Mouse (Mus musculus) hindbrain, embryonic 10.5 days (tissue): ENCODE data around the gene Tef. TPM values are rescaled to one million over a fixed set of nuclear protein-coding genes. Genes with fewer than 3 reads are reported as not detected.
A peak's percentile ranks its signal among the peaks of the same experiment; 100 is the strongest.

Experiments
- DNase-seq: peaks from one replicate; pipeline ENCODE4 v3.0.0-alpha.2; 2017; ENCODE audit warnings: low spot score
- H3K27ac ChIP-seq: fragments of 300-500 bp; sonication (generic); 2 replicates; pipeline ENCODE4 v1.5.1; 2016; ENCODE audit warnings: mild to moderate bottlenecking, moderate library complexity
- H3K27me3 ChIP-seq: fragments of 300-500 bp; sonication (generic); 2 replicates; pipeline ENCODE4 v1.6.1; 2016; ENCODE audit warnings: mild to moderate bottlenecking; ENCODE audit not compliant: poor library complexity, insufficient read depth, severe bottlenecking
- H3K36me3 ChIP-seq: fragments of 300-500 bp; sonication (generic); 2 replicates; pipeline ENCODE4 v1.6.1; 2016; ENCODE audit warnings: mild to moderate bottlenecking, moderate library complexity
- H3K4me1 ChIP-seq: fragments of 300-500 bp; sonication (generic); replicated peaks from 2 replicates; pipeline ENCODE4 v1.6.1; 2016; ENCODE audit warnings: mild to moderate bottlenecking
- H3K4me3 ChIP-seq: fragments of 300-500 bp; sonication (generic); 2 replicates; pipeline ENCODE4 v1.5.1; 2016; ENCODE audit warnings: mild to moderate bottlenecking, moderate library complexity
- H3K9me3 ChIP-seq: fragments of 300-500 bp; sonication (generic); 2 replicates; pipeline ENCODE4 v1.6.1; 2016; ENCODE audit warnings: mild to moderate bottlenecking, moderate library complexity
- WGBS: fragments of 180-500 bp; shearing (Covaris S2); methylation state at CpG from one replicate; pipeline ENCODE4 v1.1.7; 2016; 5-methylcytosine and 5-hydroxymethylcytosine counted together
- polyA plus RNA-seq: library from polyadenylated mRNA; unstranded; fragments of >200 nt; fragmentation: Nextera tagmentation; extraction: Ambion mirVana; gene quantifications from 2 replicates; pipeline ENCODE4 v1.2.1, GENCODE M21; 2016

Gene Tef
- polyA plus RNA-seq, result 16.4 and 19.4 TPM in 2 replicates

DNA sequence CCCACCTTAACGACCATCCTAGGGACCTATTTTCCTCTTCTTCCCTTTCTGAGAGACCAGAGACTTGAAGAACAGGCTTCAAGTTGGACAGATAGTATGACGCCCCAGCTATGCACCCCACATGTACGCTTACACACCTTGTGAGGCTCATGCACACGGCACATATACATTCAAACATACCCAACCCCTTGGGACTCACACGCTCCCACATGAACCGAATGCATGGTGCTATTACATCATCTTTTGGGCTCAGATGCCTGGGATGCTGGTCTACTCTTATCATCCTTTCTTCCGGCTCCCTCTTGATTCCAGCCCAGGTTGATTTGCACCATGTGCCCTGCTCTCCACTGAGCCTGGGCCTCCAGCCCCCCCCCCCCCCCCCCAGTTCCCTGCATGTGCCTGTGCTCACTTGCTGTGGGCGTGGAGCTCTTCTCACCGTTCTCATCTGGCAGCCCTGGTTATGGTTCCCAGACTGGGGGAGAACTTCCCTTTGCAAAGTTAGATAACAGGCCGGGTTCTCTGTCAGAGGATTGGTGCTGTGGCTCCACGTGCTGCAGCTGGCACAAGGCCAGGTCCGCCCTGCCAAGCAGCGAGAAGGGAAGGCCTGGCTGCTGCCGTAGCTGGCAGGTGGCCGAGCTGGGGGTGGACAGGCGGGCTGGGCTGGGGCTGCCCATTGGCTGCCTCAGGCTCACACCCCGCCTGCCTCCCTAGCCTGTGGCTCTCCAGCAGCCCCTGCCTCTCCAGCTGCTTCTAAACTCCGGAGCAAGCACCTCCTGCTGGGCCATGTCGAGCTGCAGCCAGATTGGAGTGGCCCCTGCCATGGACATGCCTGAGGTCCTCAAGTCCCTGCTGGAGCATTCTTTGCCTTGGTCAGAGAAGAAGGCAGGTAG, at the start of gene Tef:
TSS of gene Tef (plus strand) at position 421 of the 890 bp plus-strand sequence.
- WGBS, result 31% methylated on average over 19 of the region's 19 CpGs
- H3K9me3 ChIP-seq, result no peaks in the 10 kb centered on the region
- H3K27ac ChIP-seq, result peak within 1 kb of the TSS; percentile 71
- peak; percentile 74 for DNase-seq
- 0 out of 2 replicates have a peak, but pooled peaks cover 5% of the 10 kb centered on the region for H3K27me3 ChIP-seq
- no peaks in the 10 kb centered on the region for H3K36me3 ChIP-seq
- H3K4me1 ChIP-seq, result peaks cover 32% of the 10 kb centered on the region
- peak within 1 kb of the TSS; percentile 37 for H3K4me3 ChIP-seq

DNA sequence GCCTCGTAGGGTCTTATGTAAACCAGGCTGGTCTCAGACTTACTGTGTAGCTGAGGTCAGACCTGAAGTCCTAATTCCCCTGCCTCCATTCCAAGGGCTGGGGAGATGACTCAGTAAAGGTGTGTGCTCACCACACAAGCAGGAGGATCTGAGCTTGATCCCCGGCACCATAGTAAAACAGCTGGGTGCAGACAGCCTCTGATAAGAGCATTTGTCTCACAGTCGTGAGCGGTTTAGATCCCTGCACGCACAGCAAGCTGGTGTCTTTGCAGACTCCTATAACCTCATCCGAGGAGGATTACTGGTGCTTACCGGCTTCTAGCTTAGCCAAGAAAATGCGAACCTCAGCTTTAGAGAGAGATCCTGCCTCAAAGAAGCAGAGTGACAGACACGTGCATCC, 48.6 kb upstream of the Tef start:
- Histone ChIP-seq H3K27me3 (no peaks in the 10 kb centered on the region), H3K27ac (no peak overlapping the region), H3K36me3 (peaks cover 52% of the 10 kb centered on the region), H3K4me1 (peaks cover 4% of the 10 kb centered on the region; the same call in 1 of the 2 replicates), H3K4me3 (no peak overlapping the region), H3K9me3 (0 out of 2 replicates have a peak, but pooled peaks cover 4% of the 10 kb centered on the region)
- DNase-seq, result no peak
- WGBS, result 93% methylated on average over 9 of the region's 9 CpGs

DNA sequence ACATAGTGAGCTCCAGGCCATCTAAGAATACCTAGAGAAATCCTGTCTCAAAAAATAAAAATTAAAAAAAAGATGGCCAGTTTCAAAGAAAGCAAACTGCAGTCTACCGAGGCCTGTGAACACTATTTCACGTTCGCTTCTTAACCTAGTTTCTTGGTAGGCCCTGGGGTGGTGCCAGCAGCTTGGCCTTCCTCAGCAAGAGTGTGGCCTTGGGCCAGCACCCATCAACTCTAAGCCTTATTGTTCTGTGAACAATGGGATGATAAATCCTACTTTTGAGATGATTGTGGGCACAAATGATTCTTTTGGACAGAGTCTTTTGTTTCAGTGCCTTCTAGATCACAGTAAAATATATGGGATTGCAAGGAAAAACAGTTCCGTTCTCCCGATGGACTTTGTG, 43.5 kb upstream of the Tef start:
- H3K4me1 ChIP-seq, result no peaks in the 10 kb centered on the region
- no peak for DNase-seq
- H3K4me3 ChIP-seq, result no peak overlapping the region
- H3K27ac ChIP-seq, result no peak overlapping the region
- H3K27me3 ChIP-seq, result no peaks in the 10 kb centered on the region
- 0 out of 2 replicates have a peak, but pooled peaks cover 4% of the 10 kb centered on the region for H3K9me3 ChIP-seq
- peaks cover 53% of the 10 kb centered on the region for H3K36me3 ChIP-seq
- 94% methylated on average over 5 of the region's 5 CpGs for WGBS

DNA sequence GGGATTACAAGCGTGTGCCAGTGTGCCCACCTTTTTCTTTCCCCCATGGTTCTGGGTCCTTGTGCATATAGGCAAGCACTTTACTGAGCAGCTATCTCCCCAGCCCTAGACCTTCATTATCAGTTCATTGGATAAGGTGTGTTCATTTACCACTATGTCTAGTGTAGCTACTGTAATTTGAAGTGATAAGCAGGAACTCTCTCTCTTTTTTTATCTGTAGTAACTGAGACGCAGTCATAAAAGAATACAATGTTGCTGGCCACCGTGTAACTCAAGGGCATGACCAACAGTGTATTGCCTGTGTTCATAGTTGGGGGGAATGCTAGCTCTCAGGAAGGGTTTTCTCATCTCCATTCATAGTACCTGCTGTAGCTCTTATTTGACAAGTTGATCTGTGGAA, 42.7 kb upstream of the Tef start:
- 97% methylated on average over 3 of the region's 3 CpGs for WGBS
- H3K36me3 ChIP-seq, result peaks cover 45% of the 10 kb centered on the region

DNA sequence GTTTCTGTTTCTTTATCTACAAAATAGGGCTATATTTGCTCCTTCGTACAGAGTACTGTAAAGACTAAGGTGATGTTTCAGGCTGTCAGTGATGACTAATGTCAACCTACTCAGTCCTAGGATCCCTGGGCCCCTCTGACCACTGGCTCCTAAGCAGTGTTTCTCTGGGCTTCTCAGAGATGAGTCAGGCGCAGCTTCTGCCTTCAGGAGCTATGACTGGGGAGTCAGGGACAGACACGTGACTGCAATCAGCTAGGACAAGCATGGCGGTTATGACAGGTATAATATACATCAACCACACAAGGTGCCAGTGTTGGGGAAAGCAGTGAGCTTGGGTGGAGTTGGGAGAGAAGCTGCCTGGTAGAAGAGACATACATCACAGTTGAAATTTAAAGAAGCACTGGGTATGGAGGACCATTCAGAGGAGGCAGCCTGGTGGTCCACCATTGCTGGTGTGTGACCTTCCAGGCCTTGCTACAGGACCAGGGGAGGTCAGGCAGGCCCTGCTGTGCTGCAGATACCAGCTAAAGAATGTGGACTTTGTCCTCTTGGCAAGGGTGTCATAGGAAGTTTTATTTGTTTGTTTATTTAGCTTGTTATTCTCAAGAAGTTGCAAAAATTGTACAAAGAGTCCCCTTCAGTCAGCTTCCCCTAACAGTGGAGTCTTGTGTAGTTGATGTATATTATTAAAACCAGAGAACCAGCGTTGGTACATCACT, 41.7 kb upstream of the Tef start:
- H3K4me1 ChIP-seq, result no peaks in the 10 kb centered on the region
- WGBS, result 91% methylated on average over 5 of the region's 5 CpGs
- H3K36me3 ChIP-seq, result peaks cover 35% of the 10 kb centered on the region
- H3K27me3 ChIP-seq, result no peaks in the 10 kb centered on the region
- no peak overlapping the region for H3K4me3 ChIP-seq
- no peak for DNase-seq
- no peak overlapping the region for H3K27ac ChIP-seq
- no peaks in the 10 kb centered on the region for H3K9me3 ChIP-seq

More for the DNA sequence above, 42.7 kb upstream of the Tef start:
- Histone ChIP-seq H3K27ac (no peak overlapping the region), H3K4me3 (no peak overlapping the region), H3K4me1 (no peaks in the 10 kb centered on the region), H3K9me3 (0 out of 2 replicates have a peak, but pooled peaks cover 4% of the 10 kb centered on the region), H3K27me3 (no peaks in the 10 kb centered on the region)
- no peak for DNase-seq

DNA sequence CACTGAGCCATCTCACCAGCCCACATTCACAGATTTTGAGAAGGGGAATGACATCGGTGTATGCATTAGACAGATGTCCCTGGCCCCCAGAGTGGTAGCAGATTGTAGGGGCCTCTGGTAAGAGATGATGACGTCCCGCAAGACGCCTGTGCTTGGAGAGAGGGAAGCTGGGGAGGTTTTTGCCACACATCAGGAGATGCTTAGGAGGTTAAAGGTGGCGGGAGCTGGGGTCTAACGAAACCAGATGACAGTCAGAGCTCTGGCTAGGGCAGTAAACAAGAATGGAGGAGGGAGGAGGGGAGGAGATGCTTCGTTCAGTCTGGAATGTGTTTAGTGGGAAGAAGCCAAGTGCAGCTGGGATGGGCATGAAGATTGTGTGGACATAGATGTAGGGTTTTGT, 40.8 kb upstream of the Tef start:
- H3K9me3 ChIP-seq, result no peaks in the 10 kb centered on the region
- H3K36me3 ChIP-seq, result peaks cover 29% of the 10 kb centered on the region
- peak; percentile 23 for DNase-seq
- no peaks in the 10 kb centered on the region for H3K27me3 ChIP-seq
- H3K27ac ChIP-seq, result no peak overlapping the region
- no peaks in the 10 kb centered on the region for H3K4me1 ChIP-seq
- 80% methylated on average over 7 of the region's 7 CpGs for WGBS
- H3K4me3 ChIP-seq, result no peak overlapping the region

DNA sequence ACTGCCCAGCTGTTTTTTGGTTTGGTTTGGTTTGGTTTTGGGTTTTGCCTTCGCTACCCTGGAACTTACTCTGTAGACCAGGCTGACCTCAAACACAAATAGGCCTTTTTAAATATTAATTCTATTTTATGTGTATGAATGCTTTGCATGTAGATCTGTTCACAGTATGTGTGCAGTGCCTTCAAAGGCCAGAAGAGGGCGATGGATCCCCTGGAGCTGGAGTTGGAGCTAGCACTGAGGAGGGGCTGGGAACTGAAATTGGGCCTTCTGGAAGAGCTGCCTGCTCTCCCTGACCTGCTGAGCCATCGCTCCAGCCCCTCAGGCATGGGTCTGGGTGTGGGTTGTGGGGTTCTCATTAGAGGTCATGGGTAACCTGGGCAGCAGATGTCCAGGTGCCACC, 40.3 kb upstream of the Tef start:
- 86% methylated on average over 3 of the region's 3 CpGs for WGBS
- no peaks in the 10 kb centered on the region for H3K9me3 ChIP-seq
- H3K27ac ChIP-seq, result no peak overlapping the region
- no peaks in the 10 kb centered on the region for H3K27me3 ChIP-seq
- no peaks in the 10 kb centered on the region for H3K4me1 ChIP-seq
- H3K4me3 ChIP-seq, result no peak overlapping the region
- DNase-seq, result no peak
- peaks cover 28% of the 10 kb centered on the region for H3K36me3 ChIP-seq

DNA sequence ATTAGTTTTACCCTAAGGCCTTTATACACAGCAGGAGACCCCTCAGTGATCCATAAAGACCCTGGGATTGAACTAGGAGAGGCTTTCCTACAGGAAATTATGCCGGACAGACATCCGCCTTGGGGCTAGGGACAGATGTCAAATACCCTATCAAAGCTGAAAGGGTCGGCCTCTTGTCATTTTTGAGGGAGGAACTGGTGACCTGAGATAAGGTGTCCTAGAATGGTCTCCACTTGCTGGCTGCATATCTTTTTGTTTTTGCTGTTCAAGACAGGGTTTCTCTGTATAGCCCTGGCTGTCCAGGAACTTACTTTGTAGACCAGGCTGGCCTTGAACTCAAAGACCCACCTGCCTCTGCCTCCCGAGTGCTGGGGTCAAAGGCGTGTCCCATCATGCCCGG, 37.6 kb upstream of the Tef start:
- Histone ChIP-seq H3K4me3 (no peak overlapping the region), H3K9me3 (no peaks in the 10 kb centered on the region), H3K27me3 (no peaks in the 10 kb centered on the region), H3K27ac (no peak overlapping the region), H3K4me1 (no peaks in the 10 kb centered on the region), H3K36me3 (peaks cover 44% of the 10 kb centered on the region)
- WGBS, result 92% methylated on average over 6 of the region's 6 CpGs
- no peak for DNase-seq

DNA sequence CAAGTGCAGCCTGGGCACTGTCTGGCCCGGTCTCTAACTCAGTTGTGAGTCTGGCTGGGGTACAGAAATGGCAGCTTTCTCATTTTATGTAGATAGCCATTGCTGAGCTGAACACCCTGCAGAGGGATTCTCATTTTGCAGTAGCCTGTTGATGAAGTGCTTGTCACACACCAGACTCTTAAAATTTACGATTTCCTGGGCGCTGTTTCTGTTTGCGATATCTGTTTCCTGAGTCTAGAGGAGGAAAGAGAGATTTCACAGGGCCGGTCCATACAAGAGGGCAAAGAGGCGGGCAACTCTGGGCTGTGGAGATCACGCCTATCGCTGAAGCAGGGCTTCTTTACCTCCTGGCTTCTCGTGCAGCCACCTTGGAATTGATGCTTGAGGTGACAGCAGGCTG, 36.6 kb upstream of the Tef start:
- H3K4me1 ChIP-seq, result no peaks in the 10 kb centered on the region
- no peak overlapping the region for H3K4me3 ChIP-seq
- WGBS, result 91% methylated on average over 9 of the region's 9 CpGs
- no peaks in the 10 kb centered on the region for H3K27me3 ChIP-seq
- no peak for DNase-seq
- H3K36me3 ChIP-seq, result peaks cover 45% of the 10 kb centered on the region
- H3K27ac ChIP-seq, result no peak overlapping the region
- peaks cover 5% of the 10 kb centered on the region; the same call in 1 of the 2 replicates for H3K9me3 ChIP-seq

DNA sequence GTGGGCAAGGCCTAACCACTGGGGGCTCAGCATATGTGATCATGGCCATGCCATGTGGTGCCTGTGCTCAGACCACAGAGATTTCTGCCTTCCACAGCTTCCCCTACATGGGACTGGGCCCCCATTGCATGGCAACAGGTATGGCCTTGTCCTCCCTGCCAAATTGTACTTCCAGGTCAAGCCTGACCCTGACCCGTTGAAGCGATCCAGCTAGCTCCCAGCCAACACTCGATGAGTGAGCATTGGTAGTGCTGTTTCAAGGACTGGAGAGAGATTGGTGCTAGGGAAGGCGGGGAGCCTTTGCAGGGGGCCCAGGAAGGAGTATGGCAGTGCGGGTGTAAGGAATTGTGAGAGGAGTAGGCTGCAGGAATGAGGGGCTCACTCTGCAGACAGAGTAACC, 35.8 kb upstream of the Tef start:
- no peak for DNase-seq
- Histone ChIP-seq H3K4me3 (no peak overlapping the region), H3K36me3 (peaks cover 45% of the 10 kb centered on the region), H3K4me1 (no peaks in the 10 kb centered on the region), H3K9me3 (peaks cover 5% of the 10 kb centered on the region; the same call in 1 of the 2 replicates), H3K27me3 (no peaks in the 10 kb centered on the region), H3K27ac (no peak overlapping the region)
- WGBS, result 90% methylated on average over 5 of the region's 5 CpGs

DNA sequence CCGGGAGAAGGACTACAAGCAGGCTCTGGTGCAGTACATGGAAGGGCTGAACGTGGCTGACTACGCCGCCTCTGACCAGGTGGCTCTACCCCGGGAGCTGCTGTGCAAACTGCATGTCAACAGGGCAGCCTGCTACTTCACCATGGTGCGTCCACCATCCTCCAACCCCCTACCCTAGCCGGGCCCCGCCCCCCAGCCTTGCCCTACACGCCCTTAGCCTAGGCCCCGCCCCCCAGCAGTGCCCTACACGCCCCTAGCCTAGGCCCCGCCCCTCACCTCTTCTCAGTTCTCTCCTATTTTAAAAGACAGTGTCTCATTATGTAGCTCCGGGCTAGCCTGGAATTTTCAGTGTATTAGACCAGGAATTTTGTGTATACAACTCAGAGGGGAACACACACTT, 33.2 kb upstream of the Tef start:
- Histone ChIP-seq H3K36me3 (peaks cover 60% of the 10 kb centered on the region), H3K4me3 (no peak overlapping the region), H3K27ac (no peak overlapping the region), H3K27me3 (no peaks in the 10 kb centered on the region), H3K9me3 (peaks cover 5% of the 10 kb centered on the region; the same call in 1 of the 2 replicates), H3K4me1 (no peaks in the 10 kb centered on the region)
- DNase-seq, result no peak
- 53% methylated on average over 13 of the region's 13 CpGs for WGBS

DNA sequence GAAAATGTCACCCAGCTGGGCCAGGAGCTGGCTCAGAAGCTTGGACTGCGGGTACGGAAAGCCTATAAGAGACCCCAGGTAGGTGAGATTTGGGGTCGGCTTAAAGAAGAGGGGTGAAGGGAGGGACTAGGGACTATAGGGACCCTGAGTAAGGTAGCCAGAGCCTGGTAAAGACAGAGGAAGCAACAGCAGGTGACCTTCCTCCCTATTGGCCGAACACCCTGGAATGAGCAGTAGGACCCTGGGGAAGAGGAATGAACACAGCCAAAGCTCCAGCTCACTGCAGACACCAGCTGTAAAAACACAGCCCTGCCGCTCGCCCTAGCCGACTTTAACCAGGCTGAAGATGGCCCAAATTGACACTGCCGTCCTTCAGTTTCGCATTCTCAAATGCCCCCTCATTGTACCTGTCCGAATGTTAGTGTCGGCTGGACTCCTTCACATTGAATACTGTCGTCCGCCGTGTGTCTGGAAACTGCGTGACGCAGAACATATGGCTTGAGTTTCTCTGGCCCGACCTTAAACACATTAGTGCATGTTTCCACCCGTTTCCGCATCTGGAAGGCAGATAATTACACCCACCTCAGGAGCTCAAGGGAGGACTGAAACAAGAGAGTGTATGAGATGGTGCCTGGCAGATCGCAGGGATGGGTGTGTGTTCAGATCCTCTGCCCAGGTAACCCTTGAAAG, 29.6 kb upstream of the Tef start:
- Histone ChIP-seq H3K4me3 (no peak overlapping the region), H3K4me1 (no peaks in the 10 kb centered on the region), H3K36me3 (peaks cover 95% of the 10 kb centered on the region), H3K9me3 (peaks cover 5% of the 10 kb centered on the region; the same call in 1 of the 2 replicates), H3K27ac (no peak overlapping the region), H3K27me3 (no peaks in the 10 kb centered on the region)
- 75% methylated on average over 20 of the region's 20 CpGs for WGBS
- peak; percentile 12 for DNase-seq
